Mouse (Mus musculus): Measurements from ENCODE around the gene Dact3. TPM values are rescaled to one million over a fixed set of nuclear protein-coding genes. Genes with fewer than 3 reads are reported as not detected.

The Dact3 gene
- 3.0 TPM for polyA plus RNA-seq (2014; fragmentation: Illumina TruSeq; extraction: RNeasy Lipid Tissue Mini Kit (QIAGEN cat#74804); ENCODE audit: low read depth, low replicate concordance)

GRCm38 (mm10) chr7:16875310-16875325, at the start of gene Dact3:
TSS of gene Dact3 (plus strand) at chr7:16875317.

GRCm38 (mm10) chr7:16842645-16843063, 32.5 kb upstream of the Dact3 start, which contains the start of gene Prkd2:
TSS of gene Prkd2 (plus strand) at chr7:16842902.

GRCm38 (mm10) chr7:16891641-16892351, 16.7 kb downstream of the Dact3 start, which contains the start of gene Gng8:
TSS of gene Gng8 (plus strand) at chr7:16891786.

GRCm38 (mm10) chr7:16906281-16906680, 31.2 kb downstream of the Dact3 start, which contains the start of gene Ptgir:
TSS of gene Ptgir (plus strand) at chr7:16906490.

GRCm38 (mm10) chr7:16924037-16924834, 49.1 kb downstream of the Dact3 start, which contains the start of gene Calm3:
TSS of gene Calm3 (minus strand) at chr7:16924114.

Other genes with a start within 250 kb of the Dact3 start
- gene Ceacam15, start 199.6 kb upstream of the Dact3 start, polyA plus RNA-seq (2014; fragmentation: Illumina TruSeq; extraction: RNeasy Lipid Tissue Mini Kit (QIAGEN cat#74804); ENCODE audit: low read depth, low replicate concordance) = not detected
- not detected for gene Ceacam9, start 153.4 kb upstream of the Dact3 start, polyA plus RNA-seq (2014; fragmentation: Illumina TruSeq; extraction: RNeasy Lipid Tissue Mini Kit (QIAGEN cat#74804); ENCODE audit: low read depth, low replicate concordance)
- 57.7 TPM for gene Ap2s1, start 136.9 kb upstream of the Dact3 start, polyA plus RNA-seq (2014; fragmentation: Illumina TruSeq; extraction: RNeasy Lipid Tissue Mini Kit (QIAGEN cat#74804); ENCODE audit: low read depth, low replicate concordance)
- 66.4 TPM for gene Slc1a5, start 94.0 kb upstream of the Dact3 start, polyA plus RNA-seq (2014; fragmentation: Illumina TruSeq; extraction: RNeasy Lipid Tissue Mini Kit (QIAGEN cat#74804); ENCODE audit: low read depth, low replicate concordance)
- gene Strn4, start 59.4 kb upstream of the Dact3 start, polyA plus RNA-seq (2014; fragmentation: Illumina TruSeq; extraction: RNeasy Lipid Tissue Mini Kit (QIAGEN cat#74804); ENCODE audit: low read depth, low replicate concordance) = 30.5 TPM
- gene Fkrp, start 58.6 kb upstream of the Dact3 start, polyA plus RNA-seq (2014; fragmentation: Illumina TruSeq; extraction: RNeasy Lipid Tissue Mini Kit (QIAGEN cat#74804); ENCODE audit: low read depth, low replicate concordance) = 6.5 TPM
- gene Prkd2, start 32.4 kb upstream of the Dact3 start, polyA plus RNA-seq (2014; fragmentation: Illumina TruSeq; extraction: RNeasy Lipid Tissue Mini Kit (QIAGEN cat#74804); ENCODE audit: low read depth, low replicate concordance) = 1.7 TPM
- 0.88 TPM for gene Gng8, start 16.5 kb downstream of the Dact3 start, polyA plus RNA-seq (2014; fragmentation: Illumina TruSeq; extraction: RNeasy Lipid Tissue Mini Kit (QIAGEN cat#74804); ENCODE audit: low read depth, low replicate concordance)
- 1.1 TPM for gene Ptgir, start 31.2 kb downstream of the Dact3 start, polyA plus RNA-seq (2014; fragmentation: Illumina TruSeq; extraction: RNeasy Lipid Tissue Mini Kit (QIAGEN cat#74804); ENCODE audit: low read depth, low replicate concordance)
- gene Calm3, start 48.8 kb downstream of the Dact3 start, polyA plus RNA-seq (2014; fragmentation: Illumina TruSeq; extraction: RNeasy Lipid Tissue Mini Kit (QIAGEN cat#74804); ENCODE audit: low read depth, low replicate concordance) = 52.1 TPM
- 0.66 TPM for gene Pnmal2, start 69.4 kb downstream of the Dact3 start, polyA plus RNA-seq (2014; fragmentation: Illumina TruSeq; extraction: RNeasy Lipid Tissue Mini Kit (QIAGEN cat#74804); ENCODE audit: low read depth, low replicate concordance)
- 0.95 TPM for gene Pnmal1, start 84.4 kb downstream of the Dact3 start, polyA plus RNA-seq (2014; fragmentation: Illumina TruSeq; extraction: RNeasy Lipid Tissue Mini Kit (QIAGEN cat#74804); ENCODE audit: low read depth, low replicate concordance)
- 0.69 TPM for gene Gm42372, start 107.8 kb downstream of the Dact3 start, polyA plus RNA-seq (2014; fragmentation: Illumina TruSeq; extraction: RNeasy Lipid Tissue Mini Kit (QIAGEN cat#74804); ENCODE audit: low read depth, low replicate concordance)
- gene Ccdc8, start 117.4 kb downstream of the Dact3 start, polyA plus RNA-seq (2014; fragmentation: Illumina TruSeq; extraction: RNeasy Lipid Tissue Mini Kit (QIAGEN cat#74804); ENCODE audit: low read depth, low replicate concordance) = 0.66 TPM
- gene Ppp5c, start 152.6 kb downstream of the Dact3 start, polyA plus RNA-seq (2014; fragmentation: Illumina TruSeq; extraction: RNeasy Lipid Tissue Mini Kit (QIAGEN cat#74804); ENCODE audit: low read depth, low replicate concordance) = 17.6 TPM
- 5.7 TPM for gene Hif3a, start 187.1 kb downstream of the Dact3 start, polyA plus RNA-seq (2014; fragmentation: Illumina TruSeq; extraction: RNeasy Lipid Tissue Mini Kit (QIAGEN cat#74804); ENCODE audit: low read depth, low replicate concordance)
- gene Psg16, start 198.7 kb downstream of the Dact3 start, polyA plus RNA-seq (2014; fragmentation: Illumina TruSeq; extraction: RNeasy Lipid Tissue Mini Kit (QIAGEN cat#74804); ENCODE audit: low read depth, low replicate concordance) = 0.19 TPM